Mouse (Mus musculus): ENCODE measurements around the gene Tbck. TPM values are rescaled to one million over a fixed set of nuclear protein-coding genes. Genes with fewer than 3 reads are reported as not detected.

The Tbck gene
- total RNA-seq (2021) (10 to 100 TPM; 13.4 to 14.0 TPM), polyA plus RNA-seq (2012; rRNA removed) (3.7 and 6.7 TPM in 2 replicates)
- long read RNA-seq, full-length matches to known transcripts = 6 of 7 reads
- long read RNA-seq, partial matches to known transcripts = 0 of 7 reads
- long read RNA-seq, other reads (novel, unspliced or antisense) = 1 of 7 reads

DNA sequence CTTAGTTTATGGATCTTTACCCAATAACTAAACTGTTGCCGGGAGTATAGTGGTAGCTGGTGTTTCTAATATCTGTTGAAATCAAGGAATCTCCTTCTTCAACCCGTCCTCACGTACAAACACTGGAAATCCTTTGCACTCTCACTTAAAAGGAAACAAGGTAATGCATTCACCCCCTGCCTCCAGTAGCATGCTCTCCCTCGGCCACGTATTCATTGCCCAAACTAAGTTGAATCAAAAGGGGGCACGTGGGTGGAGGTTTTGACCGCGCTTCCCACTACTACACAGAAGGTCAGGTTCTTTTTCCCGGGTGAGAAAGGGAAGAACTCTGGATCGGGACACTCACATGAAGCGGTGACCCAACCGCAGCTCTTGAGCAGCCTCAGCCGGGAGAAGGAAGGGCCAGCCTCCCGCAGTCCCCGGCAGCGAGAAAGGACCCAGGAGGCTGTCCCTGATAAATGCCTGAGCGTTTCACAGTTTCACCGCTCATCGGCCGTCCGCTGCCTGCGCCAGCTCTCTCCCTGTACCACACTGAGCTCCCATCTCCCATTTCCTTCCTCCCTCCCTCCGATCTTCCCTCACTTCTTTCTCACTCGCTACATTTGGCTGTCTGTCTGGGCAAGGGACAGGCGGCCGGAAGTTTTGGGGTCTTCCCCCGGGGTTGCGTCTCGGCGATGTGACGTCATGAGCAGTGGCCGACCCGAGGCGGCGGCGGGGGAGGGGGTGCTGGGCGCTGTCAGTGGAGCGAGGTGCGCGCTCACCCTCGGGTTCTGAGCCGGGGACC lies at the start of gene Tbck:
TSS of gene Tbck (plus strand) at position 698 of the 784 bp plus-strand sequence.
- H3K4me3 ChIP-seq = peak within 1 kb of the TSS; percentile 74
- no peaks in the 10 kb centered on the region for H3K79me2 ChIP-seq (replicated peaks; ENCODE audit: control insufficient read depth, insufficient read depth, low read length)
- TF ChIP-seq POLR2A (IDR thresholded peaks at IDR 0.05; ENCODE audit: insufficient read depth, low read depth, low read length) = peak; percentile 59
- TF ChIP-seq CTCF (IDR thresholded peaks at IDR 0.05) = no peak
- peak; percentile 70; the same call in 1 of the 2 replicates for TF ChIP-seq EP300 (IDR thresholded peaks at IDR 0.05; ENCODE audit: insufficient read depth, low read depth, low read length)
- peak within 1 kb of the TSS; percentile 89 for H3K9ac ChIP-seq (ENCODE audit: low read depth, low read length)
- H3K27ac ChIP-seq = peak within 1 kb of the TSS; percentile 99
- peaks cover 6% of the 10 kb centered on the region for H3K36me3 ChIP-seq (ENCODE audit: control insufficient read depth, insufficient read depth, low read length)
- under 1% methylated on average over 42 of the region's 42 CpGs for WGBS
- H3K4me1 ChIP-seq (ENCODE audit: control insufficient read depth, insufficient read depth, low read length) = peaks cover 5% of the 10 kb centered on the region
- intact Hi-C loops (cut with DNase I) = loop anchor here (5.0 kb wide), 1 partner anchor 409 kb away; the partner anchor contains the start of genes Gstcd and Ints12
- H3K27me3 ChIP-seq (ENCODE audit: control insufficient read depth, insufficient read depth, low read length) = no peaks in the 10 kb centered on the region
- peak; percentile 93 to 96 for DNase-seq

DNA sequence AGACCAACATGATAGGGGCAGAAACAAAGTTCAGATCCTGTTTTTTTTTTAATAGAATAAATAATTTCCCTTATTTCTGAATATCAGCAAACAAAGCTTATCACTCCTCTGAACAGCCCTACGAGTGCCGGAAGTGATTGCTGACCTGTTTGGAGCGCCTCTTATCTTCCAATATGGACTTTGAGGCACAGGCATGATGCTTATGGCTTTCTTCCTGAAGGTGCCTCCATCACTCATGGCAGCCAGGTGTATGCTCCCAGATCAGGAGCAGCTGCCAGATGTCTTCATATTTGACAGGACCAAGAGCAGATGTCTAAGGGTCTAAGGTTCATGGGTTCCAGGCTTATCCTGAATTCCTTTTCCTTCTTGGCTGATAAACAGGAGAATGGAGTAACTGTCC lies 46.9 kb upstream of the Tbck start:
- Histone ChIP-seq H3K4me1 (ENCODE audit: control insufficient read depth, insufficient read depth, low read length) (no peaks in the 10 kb centered on the region), H3K4me3 (no peak overlapping the region), H3K36me3 (ENCODE audit: control insufficient read depth, insufficient read depth, low read length) (no peaks in the 10 kb centered on the region), H3K9ac (ENCODE audit: low read depth, low read length) (no peak overlapping the region), H3K79me2 (replicated peaks; ENCODE audit: control insufficient read depth, insufficient read depth, low read length) (no peaks in the 10 kb centered on the region), H3K27me3 (ENCODE audit: control insufficient read depth, insufficient read depth, low read length) (no peaks in the 10 kb centered on the region), H3K27ac (no peak overlapping the region)
- no peak for DNase-seq
- no peak for TF ChIP-seq POLR2A (IDR thresholded peaks at IDR 0.05; ENCODE audit: insufficient read depth, low read depth, low read length)
- TF ChIP-seq EP300 (IDR thresholded peaks at IDR 0.05; ENCODE audit: insufficient read depth, low read depth, low read length) = no peak
- TF ChIP-seq CTCF (IDR thresholded peaks at IDR 0.05) = no peak
- intact Hi-C loops (cut with DNase I) = no loop called here
- WGBS = 63% methylated on average over 3 of the region's 3 CpGs

DNA sequence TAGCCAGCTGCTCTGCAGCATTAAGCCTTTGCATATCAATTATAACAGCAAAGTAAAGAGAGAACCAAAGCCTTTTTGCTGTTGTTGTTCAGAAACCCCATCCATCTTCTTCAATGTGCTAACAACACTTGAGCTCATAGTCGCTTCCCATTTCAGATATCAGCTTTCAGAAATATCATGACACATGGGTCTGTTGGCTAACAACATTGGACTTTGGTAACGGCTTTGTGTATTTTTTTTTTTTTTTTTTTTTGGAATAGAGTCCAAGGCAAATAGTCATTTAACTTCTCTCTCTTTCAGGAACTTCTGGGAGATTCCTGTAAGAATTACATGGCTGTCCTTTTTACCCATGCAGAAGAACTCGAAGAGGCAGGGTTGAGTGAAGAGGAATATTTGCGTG lies 39.9 kb upstream of the Tbck start:
- H3K9ac ChIP-seq (ENCODE audit: low read depth, low read length) = no peak overlapping the region
- DNase-seq = no peak
- TF ChIP-seq CTCF (IDR thresholded peaks at IDR 0.05) (no peak), POLR2A (IDR thresholded peaks at IDR 0.05; ENCODE audit: insufficient read depth, low read depth, low read length) (no peak), EP300 (IDR thresholded peaks at IDR 0.05; ENCODE audit: insufficient read depth, low read depth, low read length) (no peak)
- H3K4me3 ChIP-seq = no peak overlapping the region
- H3K27ac ChIP-seq = no peak overlapping the region
- H3K36me3 ChIP-seq (ENCODE audit: control insufficient read depth, insufficient read depth, low read length) = no peaks in the 10 kb centered on the region
- no peaks in the 10 kb centered on the region for H3K27me3 ChIP-seq (ENCODE audit: control insufficient read depth, insufficient read depth, low read length)
- no peaks in the 10 kb centered on the region for H3K79me2 ChIP-seq (replicated peaks; ENCODE audit: control insufficient read depth, insufficient read depth, low read length)
- WGBS = 68% methylated on average over 4 of the region's 4 CpGs
- no peaks in the 10 kb centered on the region for H3K4me1 ChIP-seq (ENCODE audit: control insufficient read depth, insufficient read depth, low read length)
- intact Hi-C loops (cut with DNase I) = no loop called here

DNA sequence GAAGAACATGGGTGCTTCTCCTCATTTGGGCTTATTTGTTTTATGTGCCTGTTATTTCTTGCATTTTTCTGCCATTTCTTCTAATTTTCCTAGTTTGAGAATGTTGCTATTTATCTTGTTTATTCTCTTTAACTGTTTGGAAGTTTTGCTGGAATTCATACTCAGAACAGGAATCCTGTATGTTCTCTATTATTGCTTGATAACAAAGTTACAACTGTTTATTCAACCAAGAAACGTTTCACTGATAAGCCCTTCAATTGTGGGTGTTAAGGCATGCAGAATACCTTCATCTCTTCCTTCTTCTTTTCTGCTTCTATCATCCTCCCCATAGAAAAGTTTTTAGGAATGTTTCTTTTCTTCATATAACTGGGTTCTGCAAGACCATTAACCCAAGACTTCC lies 37.1 kb upstream of the Tbck start:
- H3K27me3 ChIP-seq (ENCODE audit: control insufficient read depth, insufficient read depth, low read length) = no peaks in the 10 kb centered on the region
- H3K27ac ChIP-seq = no peak overlapping the region
- 7% methylated on average over 1 of the region's 1 CpGs for WGBS
- intact Hi-C loops (cut with DNase I) = no loop called here
- H3K9ac ChIP-seq (ENCODE audit: low read depth, low read length) = no peak overlapping the region
- no peaks in the 10 kb centered on the region for H3K79me2 ChIP-seq (replicated peaks; ENCODE audit: control insufficient read depth, insufficient read depth, low read length)
- TF ChIP-seq EP300 (IDR thresholded peaks at IDR 0.05; ENCODE audit: insufficient read depth, low read depth, low read length) = no peak
- TF ChIP-seq CTCF (IDR thresholded peaks at IDR 0.05) = no peak
- TF ChIP-seq POLR2A (IDR thresholded peaks at IDR 0.05; ENCODE audit: insufficient read depth, low read depth, low read length) = no peak
- DNase-seq = no peak
- no peaks in the 10 kb centered on the region for H3K36me3 ChIP-seq (ENCODE audit: control insufficient read depth, insufficient read depth, low read length)
- no peaks in the 10 kb centered on the region for H3K4me1 ChIP-seq (ENCODE audit: control insufficient read depth, insufficient read depth, low read length)
- H3K4me3 ChIP-seq = no peak overlapping the region

DNA sequence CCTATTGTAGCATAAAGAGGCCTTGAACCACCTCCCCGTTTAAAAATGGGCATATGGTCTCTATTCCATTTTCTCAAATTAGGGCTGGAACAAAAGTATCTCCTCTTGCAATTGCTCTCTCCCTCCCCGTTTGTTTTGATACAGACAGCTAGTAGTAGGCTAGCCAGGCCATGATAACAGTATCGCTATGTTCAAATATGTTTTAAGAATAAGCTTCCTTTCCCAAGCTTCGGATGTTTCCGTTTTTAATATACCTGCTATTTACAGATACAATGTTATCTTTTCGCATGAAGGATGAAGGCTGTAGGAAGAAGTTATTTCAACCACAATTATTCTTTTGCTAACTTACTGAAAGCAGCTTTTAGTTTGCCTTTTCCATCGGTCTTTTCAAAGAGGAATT lies 34.6 kb upstream of the Tbck start:
- no peak for TF ChIP-seq POLR2A (IDR thresholded peaks at IDR 0.05; ENCODE audit: insufficient read depth, low read depth, low read length)
- no peak for TF ChIP-seq CTCF (IDR thresholded peaks at IDR 0.05)
- no peak for TF ChIP-seq EP300 (IDR thresholded peaks at IDR 0.05; ENCODE audit: insufficient read depth, low read depth, low read length)
- WGBS = 58% methylated on average over 7 of the region's 7 CpGs

DNA sequence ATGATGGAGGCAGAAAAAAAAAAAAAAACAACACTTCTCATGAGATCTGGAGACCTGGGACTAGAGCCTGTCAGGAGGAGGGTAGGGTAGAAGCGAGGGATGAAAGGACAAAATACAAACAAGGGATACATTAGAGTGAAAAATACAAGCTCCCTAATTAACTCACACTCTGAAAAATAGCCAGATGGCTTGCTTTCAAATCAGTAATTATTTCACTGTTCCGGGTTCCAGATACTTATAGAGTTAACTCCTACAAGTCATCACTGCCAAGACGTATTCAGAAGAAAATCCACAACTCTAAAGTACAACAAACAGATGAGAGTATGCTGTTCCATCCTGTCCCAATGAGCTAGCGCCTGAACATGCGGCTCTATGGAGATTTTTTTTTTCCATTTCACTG lies 33.8 kb upstream of the Tbck start:
- Histone ChIP-seq H3K27ac (no peak overlapping the region), H3K79me2 (replicated peaks; ENCODE audit: control insufficient read depth, insufficient read depth, low read length) (no peaks in the 10 kb centered on the region), H3K9ac (ENCODE audit: low read depth, low read length) (no peak overlapping the region), H3K36me3 (ENCODE audit: control insufficient read depth, insufficient read depth, low read length) (no peaks in the 10 kb centered on the region), H3K27me3 (ENCODE audit: control insufficient read depth, insufficient read depth, low read length) (no peaks in the 10 kb centered on the region), H3K4me3 (no peak overlapping the region), H3K4me1 (ENCODE audit: control insufficient read depth, insufficient read depth, low read length) (no peaks in the 10 kb centered on the region)
- 68% methylated on average over 5 of the region's 5 CpGs for WGBS
- no peak for DNase-seq
- TF ChIP-seq EP300 (IDR thresholded peaks at IDR 0.05; ENCODE audit: insufficient read depth, low read depth, low read length) (no peak), CTCF (IDR thresholded peaks at IDR 0.05) (no peak), POLR2A (IDR thresholded peaks at IDR 0.05; ENCODE audit: insufficient read depth, low read depth, low read length) (no peak)
- intact Hi-C loops (cut with DNase I) = no loop called here

More for the DNA sequence above, 34.6 kb upstream of the Tbck start:
- Histone ChIP-seq H3K9ac (ENCODE audit: low read depth, low read length) (no peak overlapping the region), H3K4me1 (ENCODE audit: control insufficient read depth, insufficient read depth, low read length) (no peaks in the 10 kb centered on the region), H3K79me2 (replicated peaks; ENCODE audit: control insufficient read depth, insufficient read depth, low read length) (no peaks in the 10 kb centered on the region), H3K36me3 (ENCODE audit: control insufficient read depth, insufficient read depth, low read length) (no peaks in the 10 kb centered on the region), H3K4me3 (no peak overlapping the region), H3K27me3 (ENCODE audit: control insufficient read depth, insufficient read depth, low read length) (no peaks in the 10 kb centered on the region), H3K27ac (no peak overlapping the region)
- no peak for DNase-seq
- intact Hi-C loops (cut with DNase I) = no loop called here

All from heart, adult 2 months (tissue).